Mouse (Mus musculus) retina, adult 2 months (tissue): ENCODE measurements at regions not wholly inside any gene's neighbourhood (a gene's known extent, or its start where the extent isn't known, plus 50 kb on each side); places are given as distances from the start of the nearest gene placed in this dataset.

Source experiments
- DNase-seq: peaks from one replicate; pipeline ENCODE4 v3.0.0-alpha.2; 2012; ENCODE audit warnings: low read depth, low spot score

- DNase-seq, result no peak
These were observed 255.3 kb downstream of the Med13l start for GRCm38 (mm10) chr5:118815783-118816182.

- no peak for DNase-seq
These were observed 257.8 kb downstream of the Med13l start for GRCm38 (mm10) chr5:118818294-118818693.

GRCm38 (mm10) chr5:118824791-118825190, 264.3 kb downstream of the Med13l start:
- no peak for DNase-seq

- DNase-seq, result no peak
These were observed 268.7 kb downstream of the Med13l start for GRCm38 (mm10) chr5:118829031-118829698.

GRCm38 (mm10) chr5:118832701-118833100, 272.2 kb downstream of the Med13l start:
- DNase-seq, result no peak

- no peak for DNase-seq
These were observed 273.6 kb downstream of the Med13l start for GRCm38 (mm10) chr5:118834129-118834528.

- DNase-seq, result no peak
These were observed 276.5 kb downstream of the Med13l start for GRCm38 (mm10) chr5:118837001-118837400.

GRCm38 (mm10) chr5:118838421-118838820, 277.9 kb downstream of the Med13l start:
- DNase-seq, result no peak

- DNase-seq, result no peak
These were observed 279.4 kb downstream of the Med13l start for GRCm38 (mm10) chr5:118839916-118840315.

- no peak for DNase-seq
These were observed 280.9 kb downstream of the Med13l start for GRCm38 (mm10) chr5:118841210-118842016.

- no peak for DNase-seq
These were observed 281.5 kb downstream of the Med13l start for GRCm38 (mm10) chr5:118842017-118842396.

- no peak for DNase-seq
These were observed 296.5 kb downstream of the Med13l start for GRCm38 (mm10) chr5:118857001-118857400.

- DNase-seq, result no peak
These were observed 300.8 kb downstream of the Med13l start for GRCm38 (mm10) chr5:118861143-118861847.

- DNase-seq, result no peak
These were observed 307.0 kb downstream of the Med13l start for GRCm38 (mm10) chr5:118867511-118867910.

GRCm38 (mm10) chr5:118869330-118869729, 308.9 kb downstream of the Med13l start:
- DNase-seq, result no peak

GRCm38 (mm10) chr5:118873871-118874270, 313.4 kb downstream of the Med13l start:
- no peak for DNase-seq

- no peak for DNase-seq
These were observed 314.7 kb downstream of the Med13l start for GRCm38 (mm10) chr5:118875096-118875637.

- no peak for DNase-seq
These were observed 316.3 kb downstream of the Med13l start for GRCm38 (mm10) chr5:118876586-118877312.

GRCm38 (mm10) chr5:118877313-118877669, 316.8 kb downstream of the Med13l start:
- no peak for DNase-seq

- DNase-seq, result no peak
These were observed 317.4 kb downstream of the Med13l start for GRCm38 (mm10) chr5:118877831-118878230.

- no peak for DNase-seq
These were observed 318.2 kb downstream of the Med13l start for GRCm38 (mm10) chr5:118878722-118879121.
